Mouse (Mus musculus) megakaryocyte-erythroid progenitor cell, adult 5-6 weeks (primary cell): ENCODE data around the gene Tmigd3. TPM values are rescaled to one million over a fixed set of nuclear protein-coding genes. Genes with fewer than 3 reads are reported as not detected.

Experiments
- ATAC-seq: replicated peaks from 2 replicates; pipeline ENCODE4 v1.8.0; 2016; ENCODE audit warnings: mild to moderate bottlenecking, inconsistent platforms; ENCODE audit not compliant: severe bottlenecking, poor library complexity, low FRiP score, low TSS enrichment
- total RNA-seq, 2 experiments: library from RNA; stranded (forward) in 1 of 2; stranded (reverse) in 1 of 2; fragments of 200-1000, 215-1000 nt in 1 of 2; fragments of >200 nt in 1 of 2; fragmentation: Nextera tagmentation in 1 of 2; gene quantifications; 2 replicates each; pipeline ENCODE4 v1.2.3; 2014 to 2017

Gene Tmigd3
- total RNA-seq (2014; fragmentation: Nextera tagmentation) (not detected in 2 replicates), total RNA-seq (2017) (not detected in 2 replicates)

GRCm38 (mm10) chr3:105870558-105870957 is at the start of gene Tmigd3, which contains the start of gene Adora3:
Gene Tmigd3 (plus strand): TSS chr3:105870903.
Gene Adora3 (plus strand): TSS chr3:105870858.
- ATAC-seq, result no peak

- ATAC-seq, result no peak
Observed at GRCm38 (mm10) chr3:105821504-105821903, 49.2 kb upstream of the Tmigd3 start.

- no peak for ATAC-seq
Observed at GRCm38 (mm10) chr3:105823609-105824008, 47.1 kb upstream of the Tmigd3 start.

- peak; percentile 50; the same call in 1 of the 2 replicates for ATAC-seq
Observed at GRCm38 (mm10) chr3:105824103-105824502, 46.6 kb upstream of the Tmigd3 start.

- no peak for ATAC-seq
Observed at GRCm38 (mm10) chr3:105824704-105825103, 46.0 kb upstream of the Tmigd3 start.

- ATAC-seq, result 0 out of 2 replicates have a peak, but pooled peaks have one; percentile 20
Observed at GRCm38 (mm10) chr3:105825501-105826161, 45.1 kb upstream of the Tmigd3 start.

GRCm38 (mm10) chr3:105831584-105831983 is 39.1 kb upstream of the Tmigd3 start:
- no peak for ATAC-seq

GRCm38 (mm10) chr3:105835875-105836274 is 34.8 kb upstream of the Tmigd3 start:
- ATAC-seq, result peak; percentile 42; the same call in 1 of the 2 replicates

- ATAC-seq, result peak; percentile 81
Observed at GRCm38 (mm10) chr3:105836883-105837282, 33.8 kb upstream of the Tmigd3 start.

GRCm38 (mm10) chr3:105838655-105839054 is 32.0 kb upstream of the Tmigd3 start:
- ATAC-seq, result no peak

GRCm38 (mm10) chr3:105839836-105840235 is 30.9 kb upstream of the Tmigd3 start:
- no peak for ATAC-seq

- 0 out of 2 replicates have a peak, but pooled peaks have one; percentile 33 for ATAC-seq
Observed at GRCm38 (mm10) chr3:105846294-105847069, 24.2 kb upstream of the Tmigd3 start.

- no peak for ATAC-seq
Observed at GRCm38 (mm10) chr3:105853781-105854180, 16.9 kb upstream of the Tmigd3 start.

- no peak for ATAC-seq
Observed at GRCm38 (mm10) chr3:105854786-105855185, 15.9 kb upstream of the Tmigd3 start.

GRCm38 (mm10) chr3:105857513-105857912 is 13.2 kb upstream of the Tmigd3 start:
- ATAC-seq, result no peak

GRCm38 (mm10) chr3:105861747-105862366 is 8.8 kb upstream of the Tmigd3 start:
- no peak for ATAC-seq

- no peak for ATAC-seq
Observed at GRCm38 (mm10) chr3:105864123-105864522, 6.6 kb upstream of the Tmigd3 start.

- ATAC-seq, result peak; percentile 46; the same call in 1 of the 2 replicates
Observed at GRCm38 (mm10) chr3:105865122-105865521, 5.6 kb upstream of the Tmigd3 start.

GRCm38 (mm10) chr3:105868135-105868534 is 2.6 kb upstream of the Tmigd3 start:
- ATAC-seq, result no peak

GRCm38 (mm10) chr3:105872034-105872433 is 1.3 kb downstream of the Tmigd3 start:
- ATAC-seq, result no peak
